Mouse (Mus musculus): ENCODE measurements around the gene Il13. TPM values are rescaled to one million over a fixed set of nuclear protein-coding genes. Genes with fewer than 3 reads are reported as not detected.

Gene Il13
- polyA plus RNA-seq, 1 experiment from 2014 or later = not detected

- Histone ChIP-seq H3K9ac (ENCODE audit: low read depth, low read length) (peak overlapping the region; percentile 55), H3K9me3 (ENCODE audit: control insufficient read depth, low read length) (no peaks in the 10 kb centered on the region), H3K27me3 (replicated peaks; ENCODE audit: control insufficient read depth, insufficient read depth, low read length) (peaks cover 9% of the 10 kb centered on the region), H3K36me3 (ENCODE audit: control insufficient read depth, insufficient read depth, low read length) (no peaks in the 10 kb centered on the region), H3K27ac (ENCODE audit: low read depth, low read length) (no peak overlapping the region), H3K4me3 (ENCODE audit: low read length) (peak overlapping the region; percentile 35), H3K4me1 (ENCODE audit: control insufficient read depth, insufficient read depth, low read depth, low read length) (peaks cover 12% of the 10 kb centered on the region), H3K4me2 (ENCODE audit: low read length) (peak overlapping the region; percentile 79)
- ATAC-seq = no peak
- WGBS = 2% methylated on average over 25 of the region's 40 CpGs
Observed at GRCm38 (mm10) chr11:53636183-53636646, 1.7 kb upstream of the Il13 start.

- H3K36me3 ChIP-seq (ENCODE audit: control insufficient read depth, insufficient read depth, low read length) = no peaks in the 10 kb centered on the region
- peak overlapping the region; percentile 35 for H3K4me3 ChIP-seq (ENCODE audit: low read length)
- H3K27me3 ChIP-seq (replicated peaks; ENCODE audit: control insufficient read depth, insufficient read depth, low read length) = peaks cover 9% of the 10 kb centered on the region
- no peak for ATAC-seq
- H3K9me3 ChIP-seq (ENCODE audit: control insufficient read depth, low read length) = no peaks in the 10 kb centered on the region
- H3K4me2 ChIP-seq (ENCODE audit: low read length) = peak overlapping the region; percentile 79
- peaks cover 12% of the 10 kb centered on the region for H3K4me1 ChIP-seq (ENCODE audit: control insufficient read depth, insufficient read depth, low read depth, low read length)
- no peak overlapping the region for H3K27ac ChIP-seq (ENCODE audit: low read depth, low read length)
- peak overlapping the region; percentile 55 for H3K9ac ChIP-seq (ENCODE audit: low read depth, low read length)
- WGBS = 36% methylated on average over 9 of the region's 9 CpGs
Observed at GRCm38 (mm10) chr11:53635590-53636182, 1.2 kb upstream of the Il13 start.

GRCm38 (mm10) chr11:53633644-53634043 lies 858 bp downstream of the Il13 start:
- Histone ChIP-seq H3K9me3 (ENCODE audit: control insufficient read depth, low read length) (no peaks in the 10 kb centered on the region), H3K36me3 (ENCODE audit: control insufficient read depth, insufficient read depth, low read length) (no peaks in the 10 kb centered on the region), H3K4me3 (ENCODE audit: low read length) (no peak overlapping the region), H3K4me2 (ENCODE audit: low read length) (no peak overlapping the region), H3K27me3 (replicated peaks; ENCODE audit: control insufficient read depth, insufficient read depth, low read length) (peaks cover 9% of the 10 kb centered on the region), H3K4me1 (ENCODE audit: control insufficient read depth, insufficient read depth, low read depth, low read length) (peaks cover 12% of the 10 kb centered on the region), H3K27ac (ENCODE audit: low read depth, low read length) (no peak overlapping the region), H3K9ac (ENCODE audit: low read depth, low read length) (no peak overlapping the region)
- WGBS = 72% methylated on average over 7 of the region's 7 CpGs
- no peak for ATAC-seq

GRCm38 (mm10) chr11:53632122-53632733 lies 2.3 kb downstream of the Il13 start:
- Histone ChIP-seq H3K4me2 (ENCODE audit: low read length) (no peak overlapping the region), H3K27ac (ENCODE audit: low read depth, low read length) (no peak overlapping the region), H3K36me3 (ENCODE audit: control insufficient read depth, insufficient read depth, low read length) (no peaks in the 10 kb centered on the region), H3K9me3 (ENCODE audit: control insufficient read depth, low read length) (no peaks in the 10 kb centered on the region), H3K4me3 (ENCODE audit: low read length) (no peak overlapping the region), H3K9ac (ENCODE audit: low read depth, low read length) (no peak overlapping the region), H3K27me3 (replicated peaks; ENCODE audit: control insufficient read depth, insufficient read depth, low read length) (peaks cover 6% of the 10 kb centered on the region; the same call in 1 of the 2 replicates), H3K4me1 (ENCODE audit: control insufficient read depth, insufficient read depth, low read depth, low read length) (peaks cover 10% of the 10 kb centered on the region)
- WGBS = 67% methylated on average over 14 of the region's 14 CpGs
- ATAC-seq = no peak

- WGBS = 6% methylated on average over 1 of the region's 1 CpGs
- no peaks in the 10 kb centered on the region for H3K4me1 ChIP-seq (ENCODE audit: control insufficient read depth, insufficient read depth, low read depth, low read length)
- no peak overlapping the region for H3K27ac ChIP-seq (ENCODE audit: low read depth, low read length)
- no peak overlapping the region for H3K4me3 ChIP-seq (ENCODE audit: low read length)
- H3K27me3 ChIP-seq (replicated peaks; ENCODE audit: control insufficient read depth, insufficient read depth, low read length) = no peaks in the 10 kb centered on the region
- ATAC-seq = no peak; the same call in 1 of the 2 replicates
- H3K9ac ChIP-seq (ENCODE audit: low read depth, low read length) = no peak overlapping the region
- no peak overlapping the region for H3K4me2 ChIP-seq (ENCODE audit: low read length)
- no peaks in the 10 kb centered on the region for H3K9me3 ChIP-seq (ENCODE audit: control insufficient read depth, low read length)
- H3K36me3 ChIP-seq (ENCODE audit: control insufficient read depth, insufficient read depth, low read length) = no peaks in the 10 kb centered on the region
Observed at GRCm38 (mm10) chr11:53627859-53628258, 6.6 kb downstream of the Il13 start.

GRCm38 (mm10) chr11:53626802-53627373 lies 7.6 kb downstream of the Il13 start:
- H3K27ac ChIP-seq (ENCODE audit: low read depth, low read length) = no peak overlapping the region
- ATAC-seq = no peak
- H3K9ac ChIP-seq (ENCODE audit: low read depth, low read length) = no peak overlapping the region
- H3K4me2 ChIP-seq (ENCODE audit: low read length) = no peak overlapping the region
- no peaks in the 10 kb centered on the region for H3K27me3 ChIP-seq (replicated peaks; ENCODE audit: control insufficient read depth, insufficient read depth, low read length)
- no peaks in the 10 kb centered on the region for H3K4me1 ChIP-seq (ENCODE audit: control insufficient read depth, insufficient read depth, low read depth, low read length)
- no peaks in the 10 kb centered on the region for H3K36me3 ChIP-seq (ENCODE audit: control insufficient read depth, insufficient read depth, low read length)
- WGBS = 74% methylated on average over 17 of the region's 17 CpGs
- H3K9me3 ChIP-seq (ENCODE audit: control insufficient read depth, low read length) = no peaks in the 10 kb centered on the region
- no peak overlapping the region for H3K4me3 ChIP-seq (ENCODE audit: low read length)

GRCm38 (mm10) chr11:53624124-53624523 lies 10.4 kb downstream of the Il13 start:
- Histone ChIP-seq H3K4me2 (ENCODE audit: low read length) (no peak overlapping the region), H3K4me3 (ENCODE audit: low read length) (no peak overlapping the region), H3K9ac (ENCODE audit: low read depth, low read length) (no peak overlapping the region), H3K36me3 (ENCODE audit: control insufficient read depth, insufficient read depth, low read length) (no peaks in the 10 kb centered on the region), H3K27me3 (replicated peaks; ENCODE audit: control insufficient read depth, insufficient read depth, low read length) (no peaks in the 10 kb centered on the region), H3K4me1 (ENCODE audit: control insufficient read depth, insufficient read depth, low read depth, low read length) (no peaks in the 10 kb centered on the region), H3K27ac (ENCODE audit: low read depth, low read length) (no peak overlapping the region), H3K9me3 (ENCODE audit: control insufficient read depth, low read length) (no peaks in the 10 kb centered on the region)
- ATAC-seq = no peak
- WGBS = 96% methylated on average over 2 of the region's 2 CpGs

GRCm38 (mm10) chr11:53623573-53623972 lies 10.9 kb downstream of the Il13 start:
- Histone ChIP-seq H3K36me3 (ENCODE audit: control insufficient read depth, insufficient read depth, low read length) (no peaks in the 10 kb centered on the region), H3K4me3 (ENCODE audit: low read length) (no peak overlapping the region), H3K9ac (ENCODE audit: low read depth, low read length) (no peak overlapping the region), H3K4me1 (ENCODE audit: control insufficient read depth, insufficient read depth, low read depth, low read length) (no peaks in the 10 kb centered on the region), H3K27ac (ENCODE audit: low read depth, low read length) (no peak overlapping the region), H3K4me2 (ENCODE audit: low read length) (no peak overlapping the region), H3K9me3 (ENCODE audit: control insufficient read depth, low read length) (no peaks in the 10 kb centered on the region), H3K27me3 (replicated peaks; ENCODE audit: control insufficient read depth, insufficient read depth, low read length) (no peaks in the 10 kb centered on the region)
- WGBS = 96% methylated on average over 9 of the region's 9 CpGs
- no peak for ATAC-seq

- WGBS = 80% methylated on average over 6 of the region's 6 CpGs
- Histone ChIP-seq H3K4me1 (ENCODE audit: control insufficient read depth, insufficient read depth, low read depth, low read length) (no peaks in the 10 kb centered on the region), H3K36me3 (ENCODE audit: control insufficient read depth, insufficient read depth, low read length) (no peaks in the 10 kb centered on the region), H3K27me3 (replicated peaks; ENCODE audit: control insufficient read depth, insufficient read depth, low read length) (no peaks in the 10 kb centered on the region), H3K4me2 (ENCODE audit: low read length) (no peak overlapping the region), H3K9me3 (ENCODE audit: control insufficient read depth, low read length) (no peaks in the 10 kb centered on the region), H3K4me3 (ENCODE audit: low read length) (no peak overlapping the region), H3K27ac (ENCODE audit: low read depth, low read length) (no peak overlapping the region), H3K9ac (ENCODE audit: low read depth, low read length) (no peak overlapping the region)
- ATAC-seq = no peak
Observed at GRCm38 (mm10) chr11:53622440-53622806, 12.1 kb downstream of the Il13 start.
